Mouse (Mus musculus) spleen, postnatal 4 days (tissue): ENCODE measurements around the gene Tubgcp2.

Experiments used
- DNase-seq, 2 experiments: peaks; one replicate each; pipeline ENCODE4 v3.0.0; 2022; ENCODE audit warnings: low spot score in 2 of 2

Gene Tubgcp2

DNA sequence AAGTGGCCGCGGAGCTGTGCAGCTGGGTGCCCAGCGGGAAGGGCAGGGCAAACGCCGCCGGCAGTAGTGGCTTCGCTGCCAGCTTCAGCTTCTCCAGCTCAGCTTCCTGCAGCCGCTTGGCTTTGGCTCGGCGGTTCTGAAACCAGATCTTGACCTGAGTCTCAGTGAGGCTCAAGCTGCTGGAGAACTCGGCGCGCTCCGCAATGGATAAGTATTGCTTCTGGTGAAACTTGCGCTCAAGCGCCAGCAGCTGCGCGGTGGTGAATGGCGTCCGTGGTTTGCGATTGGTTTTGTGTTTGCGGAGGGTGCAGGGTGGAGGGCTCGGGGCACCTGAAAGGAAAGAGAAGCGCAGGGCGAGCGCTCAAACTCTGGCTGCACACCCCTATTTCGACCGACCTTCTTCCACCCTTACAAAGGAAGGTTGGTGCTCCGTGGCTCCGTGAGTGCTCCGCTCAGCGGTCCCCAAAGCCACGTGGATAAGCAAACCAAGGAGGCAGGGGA lies 11.4 kb upstream of the Tubgcp2 start:
- no peak for DNase-seq

DNA sequence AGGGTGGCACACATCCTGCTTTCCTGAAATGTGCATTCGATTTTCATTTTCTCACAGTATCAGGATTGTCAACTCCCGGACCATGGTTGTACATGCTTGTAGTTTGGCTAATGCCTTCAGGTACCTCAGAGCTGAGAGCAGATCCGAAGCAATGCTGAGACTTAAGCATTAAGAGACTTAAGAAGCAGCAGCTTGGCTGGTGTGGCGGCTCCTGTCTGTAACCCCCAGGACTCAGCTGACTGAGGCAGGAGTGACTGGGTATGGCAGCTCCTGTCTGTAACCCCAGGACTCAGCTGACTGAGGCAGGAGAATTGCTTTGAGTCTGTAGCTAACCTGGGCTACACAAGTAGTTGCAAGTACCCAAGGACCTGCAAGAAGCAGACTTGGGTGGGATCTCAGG lies 9.1 kb upstream of the Tubgcp2 start:
- no peak for DNase-seq

DNA sequence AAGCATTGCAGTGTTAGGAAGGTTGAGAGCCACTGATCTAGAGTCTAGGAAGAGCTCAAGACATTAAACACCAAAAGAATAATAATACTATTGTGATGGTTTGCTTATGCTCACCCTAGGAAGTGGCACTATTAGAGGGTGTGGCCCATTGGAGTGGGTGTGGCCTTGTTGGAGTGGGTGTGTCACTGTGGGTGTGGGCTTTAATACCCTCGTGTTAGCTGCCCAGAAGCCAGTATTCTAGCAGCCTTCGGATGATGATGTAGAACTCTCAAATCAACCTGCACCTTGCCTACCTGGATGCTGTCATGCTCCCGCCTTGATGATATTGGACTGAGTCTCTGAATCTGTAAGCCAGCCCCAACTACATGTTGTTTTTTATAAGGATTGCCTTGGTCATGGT lies 6.3 kb upstream of the Tubgcp2 start:
- no peak for DNase-seq

DNA sequence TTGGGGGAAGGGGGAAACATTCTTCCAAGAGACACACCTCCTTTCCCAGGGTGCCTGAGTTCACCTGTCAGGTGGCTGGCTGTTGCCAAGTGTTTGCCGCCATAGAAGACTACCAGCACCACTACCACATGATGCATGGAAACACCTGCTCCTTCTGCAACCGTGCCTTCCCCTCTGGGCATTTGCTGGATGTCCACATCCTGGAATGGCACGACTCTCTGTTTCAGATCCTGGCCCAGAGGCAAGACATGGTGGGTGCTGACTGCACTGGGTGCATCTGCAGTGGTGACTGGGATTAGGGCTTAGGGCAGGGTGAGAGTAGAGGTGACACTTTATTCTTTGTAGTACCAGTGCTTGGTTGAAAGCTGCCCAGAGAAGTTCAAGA lies 694 bp upstream of the Tubgcp2 start:
- DNase-seq, result peak in 1 of 2 experiments; percentile 58

DNA sequence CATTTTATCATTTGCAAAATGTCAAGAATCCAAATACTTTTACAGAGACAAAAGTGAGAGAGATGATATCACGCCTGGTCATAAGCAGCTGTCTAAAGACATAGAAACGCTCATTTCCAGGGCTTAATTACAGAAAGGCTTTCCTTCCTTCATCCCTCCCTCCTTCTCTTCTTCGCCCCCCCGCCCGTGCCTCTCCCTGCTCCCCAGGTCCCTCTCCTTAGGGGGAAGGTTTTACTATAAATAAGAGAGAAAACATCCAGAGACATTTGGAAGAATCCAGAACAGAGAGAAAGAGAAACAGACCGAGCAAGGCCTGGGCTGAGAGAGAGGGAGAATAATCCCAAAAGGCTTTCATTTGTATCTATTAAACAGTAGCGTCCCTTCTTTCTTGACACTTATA lies 1.0 kb downstream of the Tubgcp2 start:
- DNase-seq, result peak in 1 of 2 experiments; percentile 60

DNA sequence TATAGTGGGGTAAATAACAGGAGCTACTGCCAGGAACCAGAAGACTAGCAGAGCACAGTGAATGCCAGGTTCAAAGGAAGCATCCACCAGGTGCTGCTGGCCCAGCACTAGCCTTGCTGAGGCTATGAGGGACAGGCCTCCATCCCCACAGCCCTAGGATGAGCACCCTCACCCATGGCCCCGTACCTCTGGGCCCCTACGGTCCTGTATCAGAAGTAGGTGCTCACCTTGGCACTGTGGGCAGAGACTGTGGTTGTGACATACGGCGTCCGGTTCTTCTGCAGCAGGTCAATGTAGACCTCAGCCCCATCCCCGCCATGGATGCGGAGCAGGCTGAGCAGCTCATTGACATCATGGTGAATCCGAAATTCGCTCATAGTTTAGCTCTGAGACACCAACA lies 3.1 kb downstream of the Tubgcp2 start:
- peak in 1 of 2 experiments; percentile 57 for DNase-seq

DNA sequence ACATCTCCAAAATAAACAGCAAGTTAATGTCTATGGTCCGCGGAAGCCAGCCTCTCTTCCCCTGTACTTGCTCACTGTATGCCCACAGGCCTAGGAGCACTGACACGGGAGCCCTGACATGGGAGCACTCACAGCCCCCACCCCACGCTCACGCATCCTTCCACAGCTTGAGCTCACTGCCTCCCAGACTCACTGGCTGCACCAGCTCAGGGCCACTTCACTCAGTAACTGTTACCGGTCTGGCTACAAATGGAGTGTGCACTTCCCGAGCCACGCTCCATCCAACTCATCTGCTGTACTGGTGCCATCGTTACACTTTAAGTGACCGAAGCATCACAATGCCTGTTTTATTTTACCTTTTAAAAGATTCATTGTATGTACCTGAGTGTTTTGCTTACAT lies 4.1 kb downstream of the Tubgcp2 start:
- peak in 1 of 2 experiments; percentile 55 for DNase-seq

DNA sequence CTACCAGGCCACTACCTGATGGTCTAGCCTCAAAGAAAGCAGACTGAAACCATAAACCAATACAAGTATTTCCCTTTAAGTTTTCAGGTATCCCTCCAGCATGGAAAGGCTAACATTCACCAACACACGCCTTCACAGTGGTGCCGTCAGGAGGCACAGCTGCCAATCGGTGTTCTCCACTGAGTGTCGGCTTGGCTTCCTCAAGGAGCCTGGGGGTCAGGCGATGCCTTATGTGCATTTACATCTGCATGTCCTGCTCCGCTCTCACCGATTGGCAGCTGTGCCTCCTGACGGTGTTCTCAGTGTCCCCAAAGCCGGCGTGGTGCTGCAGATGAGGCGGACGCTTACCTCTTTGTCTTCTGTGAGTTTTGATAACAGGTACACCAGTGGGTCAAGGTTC lies 4.7 kb downstream of the Tubgcp2 start:
- peak in 1 of 2 experiments; percentile 47 for DNase-seq

DNA sequence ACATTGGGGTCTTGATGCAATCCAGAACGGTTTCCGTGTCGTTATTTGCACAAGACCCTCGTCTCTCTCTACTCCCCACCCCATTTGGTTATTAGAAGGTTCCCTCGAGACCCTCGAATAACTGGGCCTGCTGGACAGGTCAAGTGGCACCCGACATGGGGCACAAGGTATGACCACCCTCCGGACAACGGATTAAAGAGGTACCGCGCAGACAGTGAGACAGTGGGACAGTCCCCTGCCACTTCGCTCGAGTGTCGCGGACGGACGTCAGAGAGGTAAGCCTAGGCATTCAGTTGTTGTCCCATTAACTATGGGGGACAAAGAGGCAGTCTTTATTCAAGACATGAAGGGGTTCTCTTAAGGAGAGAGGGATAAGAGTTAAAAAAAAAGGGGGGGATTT lies 25.1 kb downstream of the Tubgcp2 start:
- peak; percentile 7 to 55 for DNase-seq

DNA sequence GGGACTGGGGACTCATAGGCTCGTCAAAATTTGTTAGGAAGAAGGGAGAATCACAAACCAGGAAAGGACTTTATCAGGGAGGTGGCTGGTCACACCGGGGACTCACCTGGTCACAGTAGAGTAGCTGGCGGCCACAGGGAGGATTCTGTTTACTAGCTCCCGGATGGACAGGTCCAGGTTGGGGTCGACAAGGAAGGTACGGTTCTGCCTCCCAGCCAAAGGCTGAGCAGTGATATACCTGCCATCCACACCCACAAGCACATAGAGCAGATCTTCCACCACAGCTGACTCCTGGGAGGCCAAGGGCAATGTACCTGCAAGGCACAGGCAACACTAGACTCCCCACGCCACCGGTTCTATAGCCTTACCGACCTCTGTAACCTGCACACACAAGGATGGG lies 28.7 kb downstream of the Tubgcp2 start:
- peak; percentile 10 to 57 for DNase-seq

DNA sequence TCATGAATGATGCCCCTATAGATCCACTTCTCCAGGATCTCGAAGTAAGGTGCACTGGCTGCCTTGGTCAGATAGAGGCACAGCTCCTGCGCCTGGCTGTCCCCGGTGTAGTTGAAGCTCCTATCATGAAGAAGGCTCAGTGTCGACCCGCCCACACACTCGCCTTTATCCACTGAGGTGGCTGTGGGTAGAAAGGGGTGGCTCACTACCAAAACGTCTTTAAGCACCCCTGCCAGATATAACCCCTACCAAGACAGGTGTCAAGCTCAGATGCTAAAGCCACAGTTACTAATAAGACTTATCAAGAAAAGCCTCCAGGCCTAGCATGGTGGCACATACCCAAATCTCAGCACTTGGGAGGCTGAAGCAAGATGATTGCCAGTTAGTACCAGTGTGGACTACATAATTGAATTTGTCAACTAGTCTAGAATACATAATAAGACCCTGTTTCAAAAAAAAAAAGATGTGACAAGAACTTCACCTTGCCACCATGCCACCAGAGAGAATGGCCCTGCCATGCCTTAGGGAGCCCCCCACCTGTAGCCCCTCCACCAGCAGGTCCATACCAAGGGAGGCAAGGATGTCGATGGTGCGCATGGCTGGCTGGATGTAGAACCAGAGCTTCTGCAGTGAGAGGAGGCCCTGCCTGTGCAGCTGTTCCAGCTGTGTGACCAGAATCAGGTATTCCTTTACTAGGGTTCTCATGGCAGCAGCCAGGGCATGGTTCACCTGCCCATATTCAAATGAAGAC lies 29.4 kb downstream of the Tubgcp2 start:
- peak; percentile 13 to 55 for DNase-seq

DNA sequence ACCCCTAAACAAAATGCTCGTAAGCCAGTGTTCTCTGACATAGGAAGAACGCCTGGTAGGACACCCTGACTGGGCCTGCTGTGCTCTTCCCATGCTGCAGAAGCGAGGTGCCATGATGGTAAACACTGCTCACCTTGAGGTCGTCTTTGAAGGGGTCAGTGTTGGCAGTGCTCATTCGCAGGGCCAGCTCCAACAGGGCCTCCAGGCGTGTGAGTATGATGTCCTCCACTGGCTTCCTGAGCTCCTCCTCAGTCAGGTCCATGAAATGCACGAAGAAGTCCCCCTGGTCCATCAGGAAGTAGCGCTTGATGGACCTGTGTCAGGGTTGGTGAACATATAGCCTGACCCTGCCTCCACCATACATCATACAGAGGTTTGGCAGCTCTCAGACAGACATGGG lies 31.8 kb downstream of the Tubgcp2 start:
- DNase-seq, result peak; percentile 9 to 54

DNA sequence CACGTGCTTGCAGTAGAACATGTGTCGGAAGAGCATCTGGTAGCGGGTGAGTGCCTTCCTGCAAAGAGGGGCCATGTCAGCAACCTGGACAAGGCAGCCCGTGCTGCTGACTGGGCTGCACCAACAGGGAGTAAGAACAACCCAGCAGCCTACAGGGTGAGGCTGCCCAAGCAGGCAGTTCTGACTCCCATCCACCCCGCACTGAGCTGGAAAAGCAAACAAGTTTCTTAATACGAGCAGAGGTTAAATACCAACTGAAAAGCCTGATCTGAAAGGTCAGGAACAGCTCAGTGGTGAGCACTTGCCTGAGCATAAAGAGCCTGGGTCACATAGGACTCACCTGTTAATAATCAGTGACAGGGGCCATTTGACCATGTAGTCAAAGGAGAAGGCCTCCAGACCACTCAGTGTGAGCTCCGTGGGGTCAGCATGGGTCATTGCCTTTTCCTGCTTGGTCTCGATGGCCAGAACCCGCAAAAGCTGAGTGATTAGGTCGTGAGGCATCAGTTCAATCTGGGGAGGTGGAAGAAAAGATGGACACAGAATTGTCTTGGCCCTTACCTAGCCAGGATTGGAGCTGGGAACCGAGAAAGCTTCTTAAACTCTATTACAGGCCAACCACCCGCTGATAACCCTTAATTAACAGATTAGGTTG lies 35.3 kb downstream of the Tubgcp2 start:
- peak; percentile 9 to 43 for DNase-seq

DNA sequence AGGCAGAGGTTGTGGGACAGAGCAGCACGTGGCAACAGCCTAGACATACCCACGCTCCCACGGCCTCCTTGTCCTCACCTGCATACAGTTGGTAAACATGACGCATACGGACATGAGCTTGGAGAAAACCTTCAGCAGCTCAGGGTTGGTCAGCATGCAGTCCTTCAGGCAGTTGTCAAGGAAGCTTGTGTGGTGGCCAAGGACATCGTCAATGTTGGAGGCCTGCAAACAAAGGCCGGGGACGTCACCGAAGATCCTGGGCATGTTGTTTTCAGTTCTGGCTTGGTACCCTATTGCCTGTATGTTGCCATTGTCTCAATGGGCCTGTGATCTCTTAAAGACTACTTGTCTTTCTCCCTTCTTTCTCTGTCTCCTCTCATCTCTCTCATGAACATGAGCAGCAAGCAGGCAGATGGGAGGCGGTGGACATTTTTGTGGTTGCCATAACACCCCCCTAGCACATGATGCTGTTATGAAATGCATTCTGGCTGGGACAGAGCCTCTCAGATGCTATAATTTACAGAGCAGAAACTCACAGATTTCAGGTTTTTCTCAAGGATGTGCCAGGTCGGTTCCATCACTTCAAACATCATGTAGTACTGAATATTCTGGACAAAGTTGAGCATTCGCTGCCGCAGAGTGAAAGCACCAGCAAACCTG lies 37.6 kb downstream of the Tubgcp2 start:
- DNase-seq, result peak in 1 of 2 experiments; percentile 49

DNA sequence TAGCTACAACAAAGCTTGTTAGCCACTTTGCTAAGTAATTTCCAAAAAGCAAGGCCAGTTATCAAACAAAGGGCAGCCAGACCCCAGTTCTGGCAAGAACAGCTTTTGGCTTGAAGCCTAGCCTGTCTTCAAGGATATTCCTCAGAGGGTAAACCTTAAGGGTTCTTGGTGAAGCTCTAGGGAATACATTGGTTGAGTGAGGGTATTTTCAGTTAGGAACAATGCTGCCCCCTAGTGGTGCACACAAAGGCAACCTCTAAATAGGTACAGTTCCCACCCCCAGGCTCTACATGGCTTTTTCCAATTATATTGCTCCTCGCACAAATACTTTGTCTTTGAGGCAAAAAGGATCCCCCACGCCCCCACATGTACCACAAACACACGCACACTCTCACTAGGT lies 41.8 kb downstream of the Tubgcp2 start:
- peak in 1 of 2 experiments; percentile 43 for DNase-seq

DNA sequence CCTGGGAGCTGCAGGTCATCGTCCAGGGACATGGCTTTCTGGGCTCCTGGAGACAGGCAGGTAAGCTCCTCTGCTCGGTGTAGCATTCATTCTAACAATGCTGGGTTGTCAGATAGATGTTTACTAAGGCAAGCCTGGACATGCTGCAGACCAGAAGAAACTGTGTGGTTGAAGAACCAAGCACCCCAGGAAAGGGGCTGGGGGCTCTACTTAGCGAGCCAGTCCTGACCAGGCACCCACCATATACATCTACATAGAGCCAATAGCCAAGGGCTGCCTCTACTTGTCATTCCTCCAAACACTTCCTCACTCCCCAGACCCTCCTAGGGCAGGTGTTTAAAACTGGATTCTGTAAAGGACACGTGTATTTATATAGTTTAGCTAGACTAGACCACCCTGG lies 42.3 kb downstream of the Tubgcp2 start:
- no peak for DNase-seq

DNA sequence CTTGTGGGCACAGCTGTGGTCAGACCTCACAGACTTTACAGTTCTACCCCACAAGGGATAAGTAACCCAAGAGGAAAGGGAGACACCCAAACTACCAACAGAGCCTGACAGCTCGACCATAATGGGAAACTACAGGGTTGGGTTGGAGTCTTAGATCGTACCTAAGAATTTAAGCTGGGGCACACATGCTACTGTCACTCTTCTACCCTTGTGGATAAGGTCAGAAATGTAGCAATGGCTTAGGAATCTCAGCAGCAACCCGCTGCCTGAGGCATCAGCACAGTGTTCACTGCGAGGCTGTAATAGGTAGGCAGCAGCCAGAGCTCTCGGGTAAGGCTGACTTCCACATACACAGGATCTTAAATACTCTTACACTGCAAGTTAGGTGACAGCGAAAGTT lies 42.9 kb downstream of the Tubgcp2 start:
- no peak for DNase-seq

DNA sequence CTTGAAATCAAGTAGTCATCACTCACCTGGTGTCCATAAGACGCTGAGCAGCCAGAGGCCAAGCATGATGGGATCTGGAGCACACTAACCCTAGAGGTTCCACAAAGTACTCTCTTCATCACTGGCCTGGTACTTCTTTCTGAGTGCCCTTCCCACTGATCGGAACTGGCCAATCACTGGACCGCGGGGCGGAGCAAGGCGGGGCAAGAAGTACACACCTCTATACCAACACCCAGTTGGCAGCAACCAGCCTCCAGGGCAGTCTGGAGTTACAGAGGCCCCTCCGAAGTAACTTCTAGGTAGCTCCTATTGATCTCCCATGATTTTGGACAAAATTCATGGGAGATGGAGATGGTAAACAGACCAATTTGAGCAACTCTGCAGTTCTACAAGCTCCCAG lies 44.1 kb downstream of the Tubgcp2 start, which contains the start of gene Adam8:
Gene Adam8, minus strand, starts transcription at position 157 of the 400 bp plus-strand sequence.
- peak in 1 of 2 experiments; percentile 60 for DNase-seq

DNA sequence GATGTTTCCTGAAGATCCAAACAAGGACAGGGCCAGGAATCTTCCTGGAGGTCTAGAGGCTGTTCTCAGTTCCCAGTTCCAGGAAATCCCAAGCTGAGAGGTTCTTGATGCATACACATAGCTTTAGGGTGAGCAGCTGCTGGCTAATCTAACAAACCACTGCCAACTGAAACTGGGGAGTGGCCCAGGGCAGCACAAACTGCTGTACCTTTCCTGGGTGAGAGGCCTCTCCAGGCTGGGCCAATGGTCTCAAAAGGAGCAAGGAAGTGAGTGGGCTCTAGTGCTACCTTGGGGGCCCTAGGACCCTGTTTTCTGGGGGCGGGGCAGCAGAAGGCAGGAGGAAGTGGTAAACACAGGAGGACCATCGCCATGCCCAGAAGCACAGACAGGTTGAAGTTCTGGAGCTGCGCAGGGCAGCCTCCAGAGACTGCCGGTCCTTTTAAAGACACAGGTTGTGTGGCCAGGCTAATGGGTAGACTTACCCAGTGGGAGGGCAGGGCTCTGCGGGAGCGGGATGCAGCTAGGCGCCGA lies 45.5 kb downstream of the Tubgcp2 start:
- DNase-seq, result no peak

DNA sequence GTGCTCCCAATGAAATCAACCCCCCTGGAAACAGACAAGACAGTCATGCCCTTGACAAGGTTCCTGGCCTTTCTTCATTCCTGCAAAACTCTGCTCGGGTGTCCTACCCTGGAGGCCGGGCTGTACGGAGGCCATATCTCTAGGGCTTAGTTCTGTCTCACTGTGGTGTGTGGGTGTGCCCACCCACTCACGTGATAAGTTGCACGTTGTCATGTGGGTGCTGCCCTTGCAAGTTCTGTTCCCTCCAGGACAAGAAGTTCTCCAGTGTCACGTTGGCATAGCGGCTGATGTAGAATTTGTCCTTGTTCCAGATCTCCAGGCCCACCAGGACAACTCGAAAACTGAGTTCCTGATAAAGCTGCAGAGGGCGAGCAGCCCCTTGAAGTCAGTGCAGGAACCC lies 48.2 kb downstream of the Tubgcp2 start:
- DNase-seq, result no peak

DNA sequence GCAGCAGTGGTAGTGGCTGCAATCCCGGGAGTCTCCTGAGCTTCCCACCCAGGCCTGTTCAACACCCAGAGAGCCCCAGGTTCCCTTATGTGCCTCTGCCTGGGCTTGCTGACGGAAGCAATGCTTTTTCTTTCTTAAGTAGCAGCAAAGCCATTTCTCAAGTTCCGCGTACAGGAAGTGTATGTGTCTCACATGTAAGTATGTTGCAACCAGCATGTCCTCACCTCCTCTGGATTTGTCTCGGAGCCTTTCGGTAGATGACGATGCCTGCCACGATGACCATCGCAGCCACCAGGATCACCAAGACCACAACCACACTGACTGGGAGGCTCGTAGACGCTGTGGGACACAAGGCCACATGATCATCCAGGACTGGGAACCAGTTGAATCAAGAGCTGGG lies 52.0 kb downstream of the Tubgcp2 start:
- no peak for DNase-seq

DNA sequence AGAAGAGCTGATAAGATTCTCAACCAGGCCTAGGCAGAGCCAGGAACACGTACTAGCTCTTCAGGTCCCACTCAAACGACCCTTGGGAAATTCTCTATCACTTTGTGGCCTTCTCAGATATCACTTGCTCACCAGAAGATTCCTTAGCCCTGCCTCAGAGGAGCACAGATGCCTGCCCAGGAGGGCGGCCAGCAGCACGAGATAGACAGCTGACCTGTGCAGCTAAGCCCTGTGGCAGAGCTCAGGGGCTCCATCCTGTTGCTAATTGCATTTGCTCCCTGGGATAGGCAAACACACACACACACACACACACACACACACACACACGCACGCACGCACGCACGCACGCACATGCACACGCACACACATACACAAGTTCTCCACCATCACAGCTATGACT lies 54.4 kb downstream of the Tubgcp2 start:
- no peak for DNase-seq
